Mouse (Mus musculus) cerebellum, postnatal 14 days (tissue): ENCODE data around the gene Tpbgl.

Experiments
- DNase-seq, 2 experiments: peaks; one replicate each; pipeline ENCODE4 v3.0.0; 2021; ENCODE audit warnings: mixed read lengths in 2 of 2

Gene Tpbgl

GRCm38 (mm10) chr7:99641245-99641644 is 14.3 kb upstream of the Tpbgl start:
- DNase-seq, result peak; percentile 64 to 69

GRCm38 (mm10) chr7:99633966-99634665 is 7.2 kb upstream of the Tpbgl start:
- DNase-seq, result no peak

- no peak for DNase-seq
These were observed 5.4 kb upstream of the Tpbgl start for GRCm38 (mm10) chr7:99632286-99632685.

- DNase-seq, result no peak
These were observed 463 bp upstream of the Tpbgl start for GRCm38 (mm10) chr7:99627366-99627765.

GRCm38 (mm10) chr7:99625722-99626375 is 1.1 kb downstream of the Tpbgl start:
- peak; percentile 87 to 90 for DNase-seq

- DNase-seq, result peak; percentile 75 to 78
These were observed 8.0 kb downstream of the Tpbgl start for GRCm38 (mm10) chr7:99618860-99619259.

GRCm38 (mm10) chr7:99618264-99618663 is 8.6 kb downstream of the Tpbgl start:
- DNase-seq, result peak in 1 of 2 experiments; percentile 22

- DNase-seq, result no peak
These were observed 19.3 kb downstream of the Tpbgl start for GRCm38 (mm10) chr7:99607632-99608031.

- no peak for DNase-seq
These were observed 20.1 kb downstream of the Tpbgl start for GRCm38 (mm10) chr7:99606766-99607165.

- DNase-seq, result no peak
These were observed 20.6 kb downstream of the Tpbgl start for GRCm38 (mm10) chr7:99606303-99606702.

- no peak for DNase-seq
These were observed 21.8 kb downstream of the Tpbgl start for GRCm38 (mm10) chr7:99605058-99605457.

GRCm38 (mm10) chr7:99603875-99604662 is 22.8 kb downstream of the Tpbgl start:
- DNase-seq, result no peak

- no peak for DNase-seq
These were observed 28.2 kb downstream of the Tpbgl start for GRCm38 (mm10) chr7:99598722-99599121.

GRCm38 (mm10) chr7:99593868-99594803 is 32.8 kb downstream of the Tpbgl start:
- DNase-seq, result no peak

GRCm38 (mm10) chr7:99592669-99593068 is 34.2 kb downstream of the Tpbgl start:
- DNase-seq, result no peak

- DNase-seq, result no peak
These were observed 36.3 kb downstream of the Tpbgl start for GRCm38 (mm10) chr7:99590646-99591045.

GRCm38 (mm10) chr7:99590064-99590463 is 36.8 kb downstream of the Tpbgl start:
- peak; percentile 87 to 90 for DNase-seq

- no peak for DNase-seq
These were observed 40.9 kb downstream of the Tpbgl start for GRCm38 (mm10) chr7:99585976-99586375.

GRCm38 (mm10) chr7:99583625-99584024 is 43.3 kb downstream of the Tpbgl start:
- no peak for DNase-seq

- DNase-seq, result no peak
These were observed 44.0 kb downstream of the Tpbgl start for GRCm38 (mm10) chr7:99582867-99583266.

GRCm38 (mm10) chr7:99582306-99582705 is 44.6 kb downstream of the Tpbgl start:
- no peak for DNase-seq

GRCm38 (mm10) chr7:99580247-99580646 is 46.7 kb downstream of the Tpbgl start:
- DNase-seq, result no peak
